Mouse (Mus musculus) right cerebral cortex, postnatal 14 days (tissue): ENCODE measurements at regions not wholly inside any gene's neighbourhood (a gene's known extent, or its start where the extent isn't known, plus 50 kb on each side); places are given as distances from the start of the nearest gene placed in this dataset.

Experiments used
- DNase-seq: peaks from one replicate; pipeline ENCODE4 v3.0.0; 2022

GRCm38 (mm10) chr4:150769043-150769442 is 84.7 kb upstream of the Errfi1 start:
- DNase-seq, result no peak

- DNase-seq, result no peak
These were observed 95.1 kb upstream of the Errfi1 start for GRCm38 (mm10) chr4:150758467-150759237.

GRCm38 (mm10) chr4:150757815-150758426 is 95.8 kb upstream of the Errfi1 start:
- no peak for DNase-seq

GRCm38 (mm10) chr4:150757291-150757741 is 96.4 kb upstream of the Errfi1 start:
- DNase-seq, result no peak

GRCm38 (mm10) chr4:150755446-150755845 is 98.3 kb upstream of the Errfi1 start:
- DNase-seq, result no peak

- no peak for DNase-seq
These were observed 100.2 kb upstream of the Slc45a1 start for GRCm38 (mm10) chr4:150752151-150752550.

- DNase-seq, result peak; percentile 29
These were observed 98.7 kb upstream of the Slc45a1 start for GRCm38 (mm10) chr4:150750445-150751213.

- DNase-seq, result no peak
These were observed 97.1 kb upstream of the Slc45a1 start for GRCm38 (mm10) chr4:150749066-150749465.

- DNase-seq, result no peak
These were observed 96.4 kb upstream of the Slc45a1 start for GRCm38 (mm10) chr4:150748099-150749000.

GRCm38 (mm10) chr4:150746430-150746923 is 94.5 kb upstream of the Slc45a1 start:
- DNase-seq, result no peak

- no peak for DNase-seq
These were observed 93.8 kb upstream of the Slc45a1 start for GRCm38 (mm10) chr4:150745529-150746429.

- no peak for DNase-seq
These were observed 91.5 kb upstream of the Slc45a1 start for GRCm38 (mm10) chr4:150743508-150743907.

GRCm38 (mm10) chr4:150743103-150743502 is 91.1 kb upstream of the Slc45a1 start:
- DNase-seq, result no peak

- DNase-seq, result no peak
These were observed 89.8 kb upstream of the Slc45a1 start for GRCm38 (mm10) chr4:150741810-150742209.

- DNase-seq, result no peak
These were observed 88.2 kb upstream of the Slc45a1 start for GRCm38 (mm10) chr4:150740167-150740566.

GRCm38 (mm10) chr4:150738736-150739135 is 86.8 kb upstream of the Slc45a1 start:
- DNase-seq, result no peak

GRCm38 (mm10) chr4:150730061-150730812 is 78.3 kb upstream of the Slc45a1 start:
- no peak for DNase-seq

GRCm38 (mm10) chr4:150726539-150726938 is 74.6 kb upstream of the Slc45a1 start:
- DNase-seq, result no peak

GRCm38 (mm10) chr4:150726136-150726480 is 74.1 kb upstream of the Slc45a1 start:
- DNase-seq, result no peak

GRCm38 (mm10) chr4:150725443-150726135 is 73.6 kb upstream of the Slc45a1 start:
- DNase-seq, result no peak
